Mouse (Mus musculus): ENCODE results near the gene Ndufb4.
"Not testable (repeated sequence)": the region's sequence is repeated elsewhere in the genome, so short reads cannot be mapped to it uniquely, and the experiment has no call there.

Gene Ndufb4

DNA sequence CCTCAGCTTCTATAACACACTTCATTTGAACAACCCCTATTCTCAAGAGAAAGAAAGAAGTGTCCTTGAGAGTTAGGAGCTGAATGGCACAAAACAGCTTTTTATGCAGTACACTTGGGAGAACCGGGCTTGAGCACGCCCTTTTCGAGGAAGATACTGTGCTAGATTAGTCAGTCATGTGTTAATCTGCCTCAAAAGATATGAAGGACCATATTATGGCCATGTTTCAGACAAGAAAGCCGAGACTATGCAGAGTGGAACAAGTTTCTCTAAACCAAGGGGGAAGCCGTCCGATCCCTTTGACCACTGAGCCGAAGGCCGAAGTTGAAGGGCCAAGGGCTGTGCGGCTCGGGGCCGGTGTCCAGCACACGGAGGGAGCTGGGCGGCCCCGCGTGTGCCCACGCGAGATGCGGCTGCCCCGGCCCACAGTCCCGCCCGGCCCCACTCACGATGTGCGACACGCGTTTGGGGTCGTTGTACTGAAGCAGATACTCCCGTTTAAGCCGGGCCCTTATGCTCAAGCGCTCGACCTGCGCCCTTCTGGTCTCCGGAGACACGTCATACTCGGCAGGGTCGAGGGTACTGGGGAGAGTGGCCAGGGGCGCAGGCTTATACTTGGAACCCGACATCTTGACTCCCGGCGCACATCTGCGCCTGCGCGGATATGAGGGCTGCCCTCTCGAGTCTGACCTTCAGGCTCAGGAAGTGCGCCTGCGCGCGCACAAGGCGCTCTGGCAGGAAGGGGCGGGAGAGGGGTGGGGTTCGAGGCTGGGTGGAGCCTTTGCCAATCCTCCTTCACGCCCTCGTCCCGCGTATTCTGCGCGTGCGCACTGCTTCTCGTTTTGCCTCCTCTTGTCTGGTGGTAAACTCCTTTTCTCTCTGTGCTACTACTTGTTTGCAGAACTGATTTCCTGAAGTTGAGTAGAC, at the start of gene Ndufb4:
Ndufb4 (minus strand) TSS at position 723 of the 927 bp plus-strand sequence.
- peak; percentile 92 for DNase-seq

DNA sequence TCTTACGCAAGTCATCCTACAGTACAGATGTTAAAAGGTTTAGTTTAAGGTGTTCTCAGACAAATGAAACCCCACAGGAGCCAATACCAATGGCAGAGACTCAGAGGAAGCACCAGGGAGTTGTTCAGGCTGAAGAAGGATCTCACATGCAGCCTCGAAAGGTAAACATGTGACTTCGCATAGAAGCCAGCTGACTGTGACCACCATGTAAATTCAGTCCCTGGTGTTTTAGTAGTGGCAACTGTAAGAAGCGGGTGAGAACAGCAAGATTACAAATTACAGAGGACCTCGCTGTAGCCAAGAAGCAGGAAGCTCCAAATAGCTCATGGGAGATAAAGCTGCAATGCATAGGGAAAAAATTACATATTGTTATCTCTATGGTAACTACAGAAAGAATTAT, 49.6 kb upstream of the Ndufb4 start:
- DNase-seq, result no peak

DNA sequence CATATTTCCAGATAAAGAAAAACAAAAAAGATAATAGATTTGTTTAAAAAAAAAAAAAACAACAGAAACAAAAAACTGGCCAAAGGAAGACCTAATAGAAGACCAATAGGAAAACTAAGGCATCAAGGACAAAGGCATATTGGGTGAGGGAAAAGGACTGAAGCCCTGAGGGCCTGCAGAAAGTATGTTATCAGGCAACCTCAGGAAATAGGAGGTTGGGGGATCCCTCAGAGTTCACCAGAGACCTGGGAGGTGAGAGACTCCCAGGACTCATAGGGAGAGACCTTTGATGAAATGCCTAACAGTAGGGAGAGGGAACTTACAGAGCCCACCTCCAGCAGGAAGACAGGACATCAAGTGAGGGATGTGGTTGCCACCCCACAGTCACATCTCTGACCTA, 45.8 kb upstream of the Ndufb4 start:
- DNase-seq, result not testable (repeated sequence)

DNA sequence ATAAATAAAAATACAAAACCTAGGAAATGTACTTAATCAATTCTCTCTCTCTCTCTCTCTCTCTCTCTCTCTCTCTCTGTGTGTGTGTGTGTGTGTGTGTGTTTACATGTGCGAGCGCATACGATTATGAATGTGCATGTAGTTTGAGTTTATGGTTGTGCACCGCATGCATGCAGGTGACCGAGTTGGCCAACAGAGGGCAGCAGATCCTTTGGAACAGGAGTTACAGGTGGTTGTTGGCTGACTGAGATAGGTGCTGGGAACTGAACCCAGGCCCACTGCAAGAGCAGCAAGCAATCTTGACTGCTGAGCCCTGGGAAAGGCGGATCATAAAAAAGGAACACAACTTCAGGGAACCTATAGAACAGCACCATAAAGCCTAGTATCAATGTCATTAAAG, 44.5 kb upstream of the Ndufb4 start:
- DNase-seq, result no peak

DNA sequence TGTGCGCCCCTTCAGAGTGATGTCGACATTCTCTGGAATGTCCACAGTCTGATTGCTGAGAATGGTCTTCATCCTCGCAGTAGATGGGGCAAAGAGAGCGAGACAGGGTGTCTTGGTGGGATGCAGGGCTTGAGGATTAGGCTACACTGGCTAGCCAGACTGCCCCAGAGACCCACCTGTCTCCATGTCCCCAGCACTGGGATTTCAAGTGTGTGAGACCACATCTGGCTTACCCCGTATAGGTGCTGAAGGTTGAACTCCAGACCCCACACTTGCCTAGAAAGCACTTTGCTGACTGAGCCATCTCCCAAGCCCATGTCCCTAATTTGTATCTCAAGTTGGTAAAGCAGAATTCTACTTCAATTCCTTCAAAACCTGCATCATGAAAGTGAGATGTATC, 43.0 kb upstream of the Ndufb4 start:
- no peak for DNase-seq

DNA sequence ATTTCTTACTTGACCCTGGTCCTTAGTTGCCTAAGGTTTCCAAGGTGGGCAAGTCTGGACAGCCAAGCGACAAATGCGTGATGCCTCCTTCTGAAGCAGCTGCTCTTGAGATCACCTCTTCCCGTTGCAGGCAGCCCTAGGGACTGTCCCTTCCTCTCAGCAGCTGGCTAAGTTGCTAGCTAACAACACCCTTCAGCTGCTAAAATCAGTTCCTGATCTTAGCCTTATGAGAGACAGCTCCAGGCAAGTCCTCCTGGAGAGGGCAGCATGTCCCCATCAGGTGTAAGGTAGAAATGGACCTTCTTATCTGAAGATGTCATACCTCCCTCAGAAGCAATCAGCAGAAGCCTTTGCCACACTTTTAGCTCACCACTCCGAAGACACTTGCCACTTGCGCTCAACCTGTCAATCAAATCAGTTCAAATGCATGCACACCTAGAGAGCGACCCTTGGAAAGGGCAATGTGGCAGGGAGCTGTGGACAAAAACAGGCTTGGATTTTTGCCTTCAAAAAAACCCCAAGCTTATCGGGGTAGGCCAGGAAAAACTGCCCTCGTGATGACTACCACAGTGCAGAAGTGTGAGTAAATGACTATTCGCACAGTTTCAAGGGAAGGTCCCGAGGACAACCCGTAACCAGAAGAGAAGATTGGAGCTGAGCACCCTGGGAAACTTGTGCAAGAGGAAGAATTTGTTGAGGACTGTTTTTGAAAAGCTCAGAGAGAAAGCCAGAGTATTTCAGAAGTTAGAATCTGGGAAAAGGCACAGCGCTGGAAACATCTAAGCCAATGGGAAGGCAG, 36.9 kb upstream of the Ndufb4 start:
- peak; percentile 27 for DNase-seq

DNA sequence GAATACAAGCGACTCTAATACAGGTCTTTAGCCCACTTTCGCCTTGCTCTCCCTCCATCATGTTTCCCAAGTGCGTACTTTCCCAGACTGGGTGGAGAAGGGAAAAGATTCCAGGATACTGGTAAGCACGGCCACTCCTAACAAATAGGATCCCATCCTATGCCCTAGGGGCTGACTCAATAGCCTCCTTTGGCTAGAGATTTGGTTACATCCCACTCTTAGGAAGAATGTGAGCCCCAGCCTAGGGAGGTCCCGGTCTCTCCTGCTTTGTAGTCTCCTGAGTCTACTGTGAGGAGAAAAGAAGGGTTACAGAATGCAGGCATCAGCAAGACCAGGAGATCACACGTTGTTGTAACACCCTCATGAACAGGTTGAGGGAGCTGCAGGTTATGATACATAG, 36.2 kb upstream of the Ndufb4 start:
- no peak for DNase-seq

DNA sequence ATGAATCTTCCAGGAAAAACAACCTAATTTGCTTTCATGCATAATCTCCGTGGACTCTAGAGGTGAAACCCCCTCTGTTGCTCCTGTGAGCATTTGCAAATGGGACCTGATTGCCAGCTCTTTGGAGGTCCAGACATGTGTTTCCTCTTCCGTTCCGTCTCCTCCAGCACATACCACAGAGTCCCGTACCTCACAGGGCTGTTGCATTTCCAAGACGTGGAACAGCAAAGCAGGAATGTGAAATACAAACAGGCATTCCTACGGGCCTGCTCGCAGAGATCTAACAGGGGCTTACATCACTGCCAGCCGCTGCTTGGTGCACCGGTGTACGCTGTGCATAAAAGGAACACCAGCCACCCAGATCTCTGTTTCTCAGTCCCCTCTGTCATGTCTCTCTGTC, 35.7 kb upstream of the Ndufb4 start:
- no peak for DNase-seq

DNA sequence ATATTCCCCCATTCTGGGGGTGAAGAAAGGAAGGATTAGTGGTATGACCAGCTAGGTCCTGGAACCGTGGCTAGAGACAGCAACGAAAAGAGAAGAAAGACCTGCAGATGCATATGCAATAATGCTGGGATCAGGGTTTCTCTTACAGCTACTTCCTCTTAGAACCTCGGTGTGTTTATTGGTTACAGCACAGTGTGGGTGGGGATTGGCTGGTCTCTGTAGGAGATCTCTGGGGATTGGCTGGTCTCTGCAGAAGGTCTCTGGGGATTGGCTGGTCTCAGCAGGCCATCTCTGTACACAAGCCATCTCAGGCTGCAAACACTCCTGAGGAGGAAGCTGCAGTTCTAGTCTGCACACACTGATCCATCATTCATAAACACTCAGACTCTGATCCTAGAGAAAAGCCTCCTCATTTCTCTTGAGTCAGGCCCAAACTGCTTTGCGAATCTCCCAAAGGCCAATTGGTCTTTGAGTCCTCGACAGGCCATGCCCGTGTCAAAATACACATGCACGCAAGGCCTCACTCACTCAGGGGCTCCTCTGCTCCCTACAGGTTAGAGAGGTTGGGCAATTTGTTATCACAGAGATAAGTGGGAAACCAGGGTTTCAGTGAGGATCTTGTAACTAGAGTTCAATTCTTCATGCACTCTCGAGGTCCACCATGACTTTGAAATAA, 35.1 kb upstream of the Ndufb4 start:
- DNase-seq, result no peak

DNA sequence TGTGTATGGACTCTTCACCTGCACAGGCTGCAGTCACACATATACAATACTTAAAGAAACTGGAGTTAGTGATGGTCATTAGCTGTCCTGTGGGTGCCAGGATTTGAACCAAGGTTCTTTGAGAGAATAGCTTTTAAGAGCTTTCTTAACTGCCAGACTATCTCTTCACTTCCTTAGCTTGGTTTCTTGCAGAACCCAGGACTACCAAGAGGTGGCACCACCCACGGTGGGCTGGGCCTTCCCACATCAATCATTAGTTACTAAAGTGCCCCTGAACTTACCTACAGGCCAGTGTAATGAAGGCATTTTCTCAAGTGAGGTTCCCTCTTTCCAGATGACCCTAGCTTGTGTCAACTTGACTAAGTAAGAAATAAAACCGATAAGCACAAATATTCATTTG, 33.9 kb upstream of the Ndufb4 start:
- no peak for DNase-seq

DNA sequence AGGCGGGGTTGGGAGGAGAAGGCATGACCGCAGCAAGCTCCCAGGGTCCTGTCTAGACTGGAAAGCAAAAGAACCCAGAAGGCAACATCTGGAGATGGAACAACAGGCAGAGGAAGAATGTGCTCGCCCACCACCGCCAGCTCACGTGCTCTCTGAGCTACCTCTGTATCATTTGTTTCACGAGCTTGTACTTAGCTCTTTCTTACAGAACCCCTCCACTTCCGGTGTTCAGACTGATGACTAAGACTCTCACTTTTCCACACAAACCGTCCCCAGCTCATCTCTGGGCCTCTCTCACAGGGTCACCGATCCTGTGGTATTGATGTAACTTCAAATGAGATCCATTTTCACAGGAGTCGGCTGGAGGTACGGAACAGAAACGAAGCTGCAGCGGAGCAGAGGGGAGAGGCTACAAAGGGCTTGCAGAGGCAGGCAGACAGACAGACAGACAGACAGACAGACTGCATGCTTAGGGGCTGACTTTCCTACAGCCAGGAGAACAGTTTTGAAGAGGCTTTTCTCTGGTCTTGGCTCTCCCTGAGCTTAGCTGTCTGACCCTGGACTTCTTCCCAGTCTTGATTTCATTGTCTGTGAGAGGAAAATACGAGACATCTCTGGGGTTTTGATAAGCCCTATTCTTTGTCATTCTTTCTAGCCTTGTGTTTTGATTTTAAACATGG, 33.2 kb upstream of the Ndufb4 start:
- no peak for DNase-seq

DNA sequence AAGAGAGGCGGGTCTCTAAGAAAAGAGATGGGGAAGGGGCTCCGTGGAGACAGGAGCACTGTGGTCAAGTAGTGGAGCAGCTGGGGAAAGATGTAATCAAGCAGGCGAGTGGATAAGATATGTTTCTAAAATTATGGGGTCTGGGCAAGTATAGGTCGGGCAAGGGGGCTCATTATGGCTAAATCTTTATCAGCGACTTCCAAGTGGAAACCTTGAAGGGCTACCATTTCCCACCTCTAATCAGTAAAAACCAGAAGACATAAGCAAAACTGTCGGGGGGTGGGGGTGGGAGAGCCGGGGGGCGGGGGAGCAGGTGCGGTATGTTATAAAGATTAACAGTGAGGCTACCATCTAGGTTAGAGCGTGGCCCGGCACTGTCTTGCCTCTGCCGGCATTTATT, 32.6 kb upstream of the Ndufb4 start:
- DNase-seq, result no peak

DNA sequence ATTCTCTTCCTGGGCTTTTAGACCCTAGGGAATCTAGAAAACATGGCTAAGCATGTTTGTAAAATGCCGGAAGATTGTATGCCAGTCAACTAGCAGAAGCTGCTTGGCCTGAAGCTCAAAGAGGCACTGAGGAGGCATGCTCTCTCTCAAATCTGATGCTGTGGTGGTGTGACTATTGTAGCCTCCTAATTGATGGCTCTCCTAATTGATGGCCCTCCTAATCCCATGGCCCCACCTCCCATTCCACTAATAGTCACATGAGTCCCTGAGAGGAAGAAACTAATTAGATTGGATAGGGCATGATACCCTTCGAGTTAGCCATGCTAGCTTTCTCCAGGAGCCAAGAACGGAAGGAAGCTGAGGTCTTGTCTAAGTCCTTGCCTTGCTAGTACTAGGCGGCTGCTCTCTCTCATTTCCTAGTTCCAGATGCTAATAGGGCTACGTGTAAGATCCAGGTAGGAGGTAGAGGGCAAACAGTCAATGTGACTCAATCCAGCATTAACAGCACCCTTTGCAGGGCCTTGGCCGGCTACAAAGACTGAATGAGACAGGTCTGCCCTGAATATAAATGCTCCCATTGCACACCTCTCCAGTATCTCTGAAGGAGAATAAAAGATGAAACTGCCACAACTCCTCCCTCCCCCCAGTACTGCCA, 31.8 kb upstream of the Ndufb4 start:
- DNase-seq, result no peak

DNA sequence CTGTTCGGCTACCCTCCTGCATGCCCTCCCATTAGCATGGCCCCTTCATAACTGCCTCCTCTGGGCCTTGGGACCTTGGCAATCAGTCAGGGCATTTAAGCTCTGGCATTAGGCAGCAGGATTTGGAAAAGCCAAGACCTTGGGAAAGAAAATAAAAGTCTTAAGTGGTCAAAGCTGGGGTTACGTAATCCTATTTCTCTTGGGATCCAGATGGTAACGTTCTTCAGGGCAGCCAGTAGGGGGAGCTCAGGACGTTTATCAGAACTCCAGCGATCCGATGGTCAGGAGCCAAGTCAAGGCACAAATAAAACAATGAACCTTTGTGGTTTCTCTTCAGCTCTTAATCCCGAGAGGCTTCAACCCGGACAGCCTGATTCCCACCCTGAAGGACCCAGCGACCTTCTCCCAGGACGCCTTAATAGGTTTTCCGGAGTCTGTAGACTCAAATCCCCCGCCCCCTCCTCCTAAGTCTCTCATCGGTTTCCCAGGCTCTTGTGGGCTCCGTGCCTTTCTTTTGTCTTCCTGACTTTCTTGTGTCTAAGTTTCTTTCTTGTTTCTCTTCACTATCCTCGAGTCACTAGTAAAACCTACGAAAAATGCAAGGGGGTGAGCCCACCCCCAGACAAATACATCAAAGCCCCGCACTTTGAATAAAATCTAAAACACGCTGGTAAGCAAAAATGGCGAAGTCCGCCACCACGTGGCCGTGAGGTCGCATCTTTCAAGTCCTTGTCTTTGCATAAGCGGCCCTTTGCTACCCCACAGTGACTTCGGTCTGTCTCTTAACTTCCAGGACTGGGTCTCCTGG, 30.6 kb upstream of the Ndufb4 start:
- DNase-seq, result peak; percentile 80

DNA sequence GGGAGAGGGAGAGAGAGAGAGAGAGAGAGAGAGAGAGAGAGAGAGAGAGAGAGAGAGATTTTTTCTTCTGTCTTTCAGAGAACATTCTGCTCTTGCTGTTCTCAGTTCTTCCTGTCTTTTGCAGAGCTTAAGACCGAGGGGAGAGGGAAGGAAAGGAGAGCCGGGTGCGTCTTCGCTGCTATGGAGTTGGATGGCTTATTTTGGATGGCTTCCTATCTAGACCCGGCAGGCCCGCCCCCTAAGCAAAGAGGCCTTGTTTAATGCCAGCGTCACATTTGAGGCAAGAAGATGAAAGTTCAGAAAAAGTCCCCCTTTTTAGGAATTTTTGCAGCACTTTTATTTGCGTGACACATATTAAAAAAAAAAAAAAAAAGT, 30.0 kb upstream of the Ndufb4 start:
- DNase-seq, result no peak

DNA sequence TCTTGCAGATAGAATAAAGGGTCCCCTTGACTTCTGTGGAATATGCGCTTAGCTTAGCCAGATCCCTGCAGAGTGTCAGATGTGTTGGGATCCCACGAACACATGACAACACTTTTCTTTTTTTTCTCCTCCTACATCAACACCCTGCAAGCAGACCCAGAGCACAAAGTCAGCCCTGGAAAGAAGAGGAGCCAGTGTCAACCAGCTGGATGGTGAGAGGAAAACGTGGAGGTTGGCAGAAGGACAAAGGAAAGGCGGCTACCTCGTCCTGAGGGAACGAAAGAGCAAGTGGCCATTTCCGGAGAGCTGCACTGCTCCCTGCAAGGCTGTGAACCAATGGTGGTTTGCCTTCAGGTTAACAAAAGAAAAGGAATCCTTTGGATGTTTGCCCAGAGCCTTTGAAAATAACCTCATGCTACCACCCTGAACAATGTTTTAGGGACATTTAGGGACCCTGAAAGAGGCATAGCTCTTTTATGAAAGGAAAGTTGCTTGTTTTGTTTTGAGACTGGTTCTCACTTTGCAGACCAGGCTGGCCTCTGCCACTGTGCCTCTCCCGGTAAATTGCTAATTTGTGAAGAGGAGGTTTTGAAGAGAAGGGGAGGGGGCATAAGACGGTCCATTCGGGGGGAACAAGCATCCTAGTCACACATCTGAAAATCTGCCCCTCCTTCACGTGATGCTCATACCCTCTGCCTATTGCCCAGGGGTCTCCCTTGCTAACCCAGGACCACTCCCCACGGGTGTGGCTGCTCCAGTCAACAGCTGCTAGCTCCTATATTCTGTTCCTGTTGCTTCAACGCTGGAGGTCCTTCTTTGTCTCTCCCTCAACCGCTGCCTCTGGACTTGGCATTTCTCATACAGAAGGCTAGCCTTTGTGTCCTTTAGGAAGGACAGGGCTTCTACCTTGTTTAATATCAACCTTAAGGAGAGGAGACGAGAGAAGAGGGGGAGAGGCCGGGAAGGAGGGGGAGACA, 29.2 kb upstream of the Ndufb4 start:
- peak; percentile 15 for DNase-seq

DNA sequence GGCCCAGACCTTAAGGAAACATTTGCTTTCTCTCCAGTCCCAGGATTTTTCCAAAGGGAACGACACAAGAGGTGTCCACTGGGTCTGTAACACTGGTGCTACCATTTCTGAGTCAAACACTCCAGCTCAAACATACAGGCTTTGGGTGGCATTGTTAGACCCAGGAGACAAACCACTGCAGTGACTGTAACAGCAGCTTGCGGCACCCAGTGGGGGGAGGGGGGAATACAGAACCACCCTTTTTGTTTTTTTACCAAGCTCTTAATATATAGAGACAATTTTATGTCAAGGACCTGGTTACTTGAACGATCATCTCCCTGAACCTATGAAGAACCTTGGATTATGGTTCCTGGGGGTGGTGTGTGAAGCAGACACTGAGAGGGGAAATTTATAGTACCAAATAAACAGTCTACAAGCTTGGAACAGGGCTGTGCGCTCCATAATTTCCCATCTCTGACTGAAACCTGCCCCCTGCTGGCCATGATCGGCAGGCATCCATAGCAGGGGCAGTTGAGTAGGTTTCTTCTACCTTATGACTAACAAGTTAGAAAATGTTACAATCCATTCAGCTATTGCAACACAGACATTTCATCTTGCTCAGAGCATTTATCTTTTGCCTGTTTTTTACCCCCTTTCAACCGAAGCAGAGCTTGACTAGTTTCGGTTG, 28.2 kb upstream of the Ndufb4 start:
- peak; percentile 89 for DNase-seq

DNA sequence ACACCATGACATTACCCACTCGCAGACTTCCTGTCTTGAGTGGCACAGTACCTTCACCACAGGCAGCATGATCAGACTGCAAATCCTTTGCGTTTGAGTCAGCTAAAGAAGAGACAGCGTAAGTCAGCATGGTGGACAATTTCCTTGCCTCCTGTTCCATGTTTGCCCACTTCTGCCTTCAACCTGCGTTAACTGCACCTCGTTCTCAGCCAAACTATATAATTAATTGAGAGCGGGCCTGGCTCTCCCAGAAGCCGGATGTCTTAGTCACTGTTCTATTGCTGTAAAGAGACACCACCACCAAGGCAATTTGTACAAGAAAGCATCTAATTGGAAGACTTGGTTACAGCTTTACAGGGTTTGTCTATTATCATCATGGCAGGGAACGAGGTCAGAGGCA, 26.6 kb upstream of the Ndufb4 start:
- no peak for DNase-seq

DNA sequence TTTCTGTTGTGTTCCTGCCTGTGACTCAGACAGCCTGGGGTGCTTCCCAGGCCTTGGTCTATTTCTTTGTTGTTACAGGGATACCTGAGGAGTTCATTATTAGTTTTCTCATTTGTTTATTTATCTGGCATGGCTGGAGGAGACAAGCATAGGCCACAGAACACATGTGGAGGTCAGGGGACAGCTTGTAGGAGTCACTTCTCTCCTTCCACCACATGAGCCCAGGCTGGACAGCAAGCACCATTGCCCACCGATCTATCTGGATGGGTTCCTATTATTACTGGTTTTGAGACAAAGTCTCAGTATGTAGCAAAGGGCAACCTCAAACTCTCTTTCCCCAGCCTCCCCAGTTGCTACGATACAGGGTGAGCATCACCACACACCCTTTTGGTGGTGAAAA, 26.0 kb upstream of the Ndufb4 start:
- DNase-seq, result no peak

DNA sequence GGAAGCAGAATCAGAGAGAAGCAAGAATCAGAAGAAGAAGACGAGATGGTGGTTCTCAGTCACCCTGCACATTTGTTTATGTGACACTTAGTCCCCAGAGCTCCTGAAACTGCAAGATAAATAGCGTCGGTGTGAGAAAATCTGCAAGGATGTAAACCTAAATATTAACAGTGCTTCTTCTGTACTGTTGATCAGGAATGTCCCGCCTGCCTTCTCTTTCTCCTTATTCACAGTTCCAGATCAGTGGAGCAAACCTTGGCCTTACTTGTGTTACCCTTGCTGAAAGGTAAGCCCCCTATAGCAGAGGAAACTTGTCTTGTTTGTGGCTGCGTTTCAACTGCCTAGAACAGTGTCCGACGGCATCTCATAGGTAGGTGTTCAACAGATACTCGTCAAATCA, 23.3 kb upstream of the Ndufb4 start:
- DNase-seq, result no peak

Data from kidney, adult 18-20 months (tissue).